Mouse (Mus musculus) kidney, adult 9 months (tissue): Measurements from ENCODE around the gene Olfr521.
"Not testable (repeated sequence)": the region's sequence is repeated elsewhere in the genome, so short reads cannot be mapped to it uniquely, and the experiment has no call there.

Experiments used
- DNase-seq: peaks from one replicate; pipeline ENCODE4 v3.0.0; 2022

Olfr521 gene

DNA sequence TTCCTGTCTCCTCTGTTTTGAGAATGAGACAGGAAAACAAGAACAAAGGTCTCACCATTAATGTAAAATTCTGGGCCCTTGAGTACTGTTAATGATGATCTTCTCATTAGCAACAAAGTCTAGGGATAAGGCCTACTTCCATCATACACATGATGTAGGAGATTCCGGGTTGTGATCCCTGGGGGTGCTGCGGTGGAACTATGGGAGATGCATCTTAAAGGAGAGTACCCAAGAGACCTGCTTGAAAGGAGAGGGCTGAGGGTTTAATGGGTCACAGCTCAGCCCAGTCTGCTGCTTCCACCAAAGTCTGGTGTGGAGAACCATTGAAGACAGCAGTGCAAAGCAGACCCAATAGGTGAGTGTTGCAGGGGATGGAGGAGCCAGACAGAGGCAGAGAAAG, at the start of gene Olfr521:
TSS of gene Olfr521 (plus strand) at position 301 of the 400 bp plus-strand sequence.
- DNase-seq = no peak

DNA sequence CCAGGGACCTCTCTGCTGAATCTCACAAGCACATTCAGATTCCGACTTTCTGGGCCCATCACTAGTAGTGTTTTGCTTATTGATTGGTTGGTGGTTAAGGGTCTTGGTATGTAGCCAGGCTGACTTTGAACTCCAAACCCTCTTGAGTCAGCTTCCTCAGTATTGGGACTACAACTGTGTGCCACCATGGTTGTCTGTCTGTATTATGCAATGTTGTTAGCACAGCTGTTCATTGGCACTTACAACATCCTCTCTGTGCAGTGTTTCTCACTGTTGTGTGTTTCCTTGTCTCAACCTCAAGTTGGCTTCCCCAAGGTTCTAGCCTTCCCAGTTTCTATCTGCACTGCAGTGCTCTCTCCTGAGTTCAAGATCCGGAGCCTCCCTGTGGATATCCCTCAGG, 46.8 kb upstream of the Olfr521 start:
- DNase-seq = no peak

DNA sequence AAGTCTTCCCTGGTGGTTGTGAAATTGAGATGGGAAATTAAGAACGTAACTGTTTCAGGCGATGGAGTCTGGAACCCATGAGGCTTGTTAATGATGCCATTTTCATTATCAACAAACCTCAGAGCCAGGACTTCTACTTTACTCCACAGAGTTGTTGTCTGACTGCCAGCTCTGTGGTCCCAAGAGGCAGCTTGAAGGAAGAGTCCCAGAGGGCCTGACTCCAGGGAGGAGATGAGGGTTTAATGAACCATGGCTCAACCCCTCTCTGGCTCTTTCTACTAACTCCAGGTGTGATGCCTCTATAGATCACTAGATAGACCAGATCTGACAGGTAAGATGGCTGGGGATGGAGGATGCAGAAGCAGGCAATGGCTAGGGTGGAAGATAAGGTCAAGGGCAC, 33.3 kb upstream of the Olfr521 start, which contains the start of gene Olfr520:
TSS of gene Olfr520 (plus strand) at position 301 of the 400 bp plus-strand sequence.
- no peak for DNase-seq

GRCm38 (mm10) chr7:99734612-99735011, 28.7 kb upstream of the Olfr521 start:
- DNase-seq = no peak

DNA sequence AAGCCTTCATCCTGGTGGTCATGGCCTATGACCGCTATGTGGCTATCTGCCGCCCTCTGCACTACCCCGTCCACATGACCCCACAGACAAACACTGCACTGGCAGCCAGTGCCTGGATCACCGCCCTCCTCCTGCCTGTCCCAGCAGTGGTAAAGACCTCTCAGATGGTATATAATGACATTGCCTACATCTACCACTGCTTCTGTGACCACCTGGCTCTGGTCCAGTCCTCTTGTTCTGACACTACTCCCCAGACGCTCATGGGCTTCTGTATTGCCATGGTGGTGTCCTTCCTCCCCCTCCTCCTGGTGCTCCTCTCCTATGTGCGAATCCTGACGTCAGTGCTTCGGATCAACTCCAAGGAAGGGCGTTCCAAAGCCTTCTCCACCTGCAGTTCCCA, 27.8 kb upstream of the Olfr521 start:
- DNase-seq = not testable (repeated sequence)

DNA sequence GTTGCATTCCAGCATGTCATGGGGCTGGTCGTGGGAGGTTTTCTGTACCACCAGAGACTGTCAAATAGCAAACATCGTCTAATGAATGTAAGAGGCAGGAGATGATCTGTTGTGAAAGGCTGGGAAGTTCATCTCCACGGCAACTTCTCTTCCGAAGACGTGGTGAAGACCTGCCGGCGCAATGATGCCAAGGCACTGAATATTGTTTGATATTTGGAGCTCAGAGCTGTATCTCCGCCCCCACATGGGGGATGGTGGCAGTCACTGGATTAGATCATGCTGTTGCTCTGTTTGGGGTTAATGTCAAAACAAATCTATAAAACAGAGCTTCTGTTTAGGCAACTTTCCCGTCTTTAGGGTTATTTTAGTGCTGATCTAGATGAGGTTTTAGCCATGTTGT, 24.0 kb upstream of the Olfr521 start:
- no peak for DNase-seq

GRCm38 (mm10) chr7:99781385-99781784, 18.1 kb downstream of the Olfr521 start:
- no peak for DNase-seq

DNA sequence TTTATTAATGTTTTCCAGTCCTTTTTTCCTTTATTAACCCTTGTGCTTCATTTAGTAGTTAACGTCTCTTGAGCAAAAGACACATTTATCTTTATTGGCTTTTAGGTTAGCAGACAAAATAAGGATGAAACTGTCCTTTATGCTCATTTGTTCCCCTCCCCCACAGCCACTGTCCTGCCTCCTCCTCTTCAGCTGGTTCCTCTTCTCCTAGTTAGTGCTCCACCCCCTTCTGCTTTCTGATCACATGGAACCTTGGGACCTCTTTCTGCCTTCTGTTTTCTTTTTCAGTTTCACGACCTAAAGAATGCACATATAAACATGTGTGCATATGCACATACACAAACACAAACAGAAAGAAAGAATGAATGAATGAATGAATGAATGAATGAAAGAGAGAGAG, 18.6 kb downstream of the Olfr521 start:
- no peak for DNase-seq

- DNase-seq = no peak
These were observed 20.1 kb downstream of the Olfr521 start for GRCm38 (mm10) chr7:99783421-99783820.

DNA sequence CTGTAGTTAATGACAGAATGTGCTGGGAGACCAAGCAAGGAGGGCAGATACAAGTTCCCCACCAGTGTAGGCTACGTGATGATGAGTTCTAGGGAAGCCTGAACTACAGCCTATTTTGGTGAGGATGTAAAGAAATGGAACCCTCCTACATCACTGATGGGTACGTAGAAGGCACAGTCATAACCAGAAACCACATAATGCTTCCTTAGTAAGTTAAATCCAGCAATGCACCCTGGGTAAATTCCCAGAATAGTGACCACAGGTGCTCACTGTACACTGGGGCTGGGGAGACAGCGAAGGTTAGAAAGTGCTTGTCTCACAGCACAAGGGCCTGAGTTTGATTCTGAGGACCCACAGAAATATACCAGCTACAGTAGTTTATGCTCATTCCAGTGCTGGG, 22.2 kb downstream of the Olfr521 start:
- DNase-seq = no peak

GRCm38 (mm10) chr7:99786774-99787173, 23.5 kb downstream of the Olfr521 start:
- DNase-seq = no peak

DNA sequence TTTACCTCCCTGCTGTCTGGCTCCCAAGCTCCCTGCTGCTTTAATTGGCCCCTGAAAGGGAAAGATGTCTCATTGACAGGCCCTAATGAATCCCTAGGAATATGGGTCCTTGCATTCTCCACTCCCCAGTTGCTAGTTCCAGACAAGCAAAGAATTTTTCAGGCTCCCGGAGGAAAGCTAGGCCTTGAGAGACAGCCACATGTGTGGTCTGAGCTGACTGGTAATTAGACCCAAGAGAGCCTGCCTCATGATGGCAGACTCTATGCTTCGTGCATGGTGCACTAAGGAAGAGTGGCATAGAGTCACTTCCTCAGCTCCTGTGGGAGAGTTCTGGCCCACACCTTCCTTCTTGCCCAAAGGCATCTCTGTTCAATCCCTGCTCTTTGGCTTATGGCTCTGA, 24.6 kb downstream of the Olfr521 start:
- DNase-seq = no peak

DNA sequence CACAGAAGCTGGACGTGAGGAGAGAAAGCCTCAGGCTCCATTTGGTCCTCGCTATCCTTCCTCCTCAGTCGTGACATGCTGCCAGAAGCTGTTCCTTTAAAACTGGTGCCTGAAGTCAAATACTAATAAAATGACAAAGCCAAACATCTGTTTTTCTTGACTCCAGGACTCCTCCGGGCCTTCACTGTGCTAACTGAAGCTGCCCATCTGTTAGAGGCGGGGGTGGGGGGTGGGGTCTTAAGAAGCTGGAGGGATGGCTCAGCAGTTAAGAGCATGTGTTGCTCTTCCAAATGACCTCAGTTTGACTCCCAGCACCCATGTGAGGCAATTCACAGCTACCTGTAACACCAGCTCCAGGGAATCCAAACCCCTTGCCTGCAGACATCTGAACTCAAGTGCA, 25.3 kb downstream of the Olfr521 start:
- DNase-seq = no peak

DNA sequence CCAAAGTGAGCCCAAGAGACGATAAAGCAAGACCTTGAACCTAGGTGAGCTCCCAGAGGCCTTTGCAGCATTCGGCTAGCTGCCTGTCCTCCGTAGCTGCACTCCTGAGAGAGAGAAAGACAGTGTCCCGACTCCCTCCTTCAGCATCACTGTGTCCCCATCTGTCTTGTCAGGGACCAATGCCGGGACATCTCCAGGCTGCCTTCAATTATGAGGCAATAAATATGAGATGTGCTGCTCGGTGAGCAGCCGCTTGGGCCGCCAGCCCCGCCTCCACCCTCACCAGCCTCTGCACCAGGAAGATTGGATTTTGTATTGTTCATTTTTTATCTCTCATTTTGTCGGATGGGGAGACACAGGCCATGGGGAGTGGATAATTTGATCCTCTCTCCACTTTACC, 27.5 kb downstream of the Olfr521 start:
- DNase-seq = no peak

DNA sequence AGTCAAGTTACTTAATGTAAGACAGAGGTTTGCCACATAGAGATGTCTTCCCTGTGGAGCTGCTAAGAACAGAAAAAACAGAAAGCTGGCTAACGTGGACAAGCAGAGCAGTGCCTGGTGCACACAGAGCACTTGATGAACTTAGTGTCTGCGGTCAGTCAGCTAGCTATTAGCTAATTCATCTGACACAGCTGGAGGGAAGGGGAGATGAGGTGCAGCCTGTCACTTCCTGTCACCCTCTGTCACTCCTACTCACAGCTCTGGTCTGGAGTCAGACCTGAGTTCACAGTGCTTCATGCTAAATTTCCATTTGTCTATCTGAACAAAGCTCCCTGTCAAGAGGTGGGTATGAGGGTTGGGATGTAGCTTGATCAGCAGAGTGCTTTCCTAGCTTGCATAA, 30.8 kb downstream of the Olfr521 start:
- DNase-seq = no peak

DNA sequence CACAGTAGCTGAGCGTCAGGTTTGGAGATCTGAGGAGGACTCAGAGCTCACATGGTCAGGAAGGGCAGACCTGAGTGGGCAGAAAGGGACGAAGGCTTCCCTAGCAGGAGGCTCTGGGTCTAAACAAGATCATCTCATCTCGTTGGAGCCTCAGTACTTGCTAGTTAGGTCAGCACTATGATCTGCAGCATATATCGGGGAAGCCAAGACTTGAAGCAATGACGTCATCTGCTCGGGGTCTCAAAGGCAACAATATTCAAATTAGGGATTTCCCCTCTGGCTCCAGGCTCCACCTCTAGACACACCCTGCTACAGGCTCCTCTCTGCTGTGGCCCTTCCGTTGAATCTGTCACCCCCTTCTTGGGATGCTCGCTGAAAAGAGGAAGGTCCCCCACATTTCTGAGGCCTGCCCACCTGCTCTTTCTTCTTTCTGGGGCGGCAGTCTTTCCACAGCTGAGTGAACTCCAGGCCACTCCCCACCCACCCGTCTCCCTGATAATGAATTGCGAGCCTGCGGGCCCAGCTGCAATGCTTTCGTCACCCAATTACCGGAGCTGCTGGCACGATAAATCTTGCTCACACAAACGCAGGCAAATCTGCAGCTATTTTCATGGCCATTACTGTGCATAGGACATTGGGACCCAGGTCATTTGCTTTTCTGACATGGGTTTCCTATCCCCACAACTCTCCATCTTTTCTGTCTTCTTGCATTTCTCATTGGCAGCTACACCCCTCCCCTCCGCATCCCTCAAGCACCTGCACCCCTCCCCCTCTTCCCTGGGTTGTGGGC, 32.1 kb downstream of the Olfr521 start:
- no peak for DNase-seq

DNA sequence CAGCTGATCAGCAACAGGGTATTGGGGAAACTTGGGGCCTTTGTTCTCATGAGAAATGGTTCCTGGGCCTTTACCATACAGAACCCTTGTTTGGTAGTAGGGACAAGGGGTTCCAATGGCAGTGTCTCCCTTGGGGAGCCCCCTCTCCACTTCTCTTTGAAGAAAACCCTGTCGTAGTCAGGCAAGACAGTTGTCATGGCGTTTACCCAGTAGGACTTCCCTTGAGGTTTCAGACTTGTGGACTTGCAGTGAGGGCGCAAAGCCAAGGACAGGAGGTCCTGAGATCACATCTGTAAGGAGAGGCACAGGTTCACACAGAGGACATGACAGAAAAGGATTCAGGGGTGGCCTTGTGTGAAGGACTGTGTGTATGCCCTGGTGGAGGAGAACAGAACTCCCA, 33.2 kb downstream of the Olfr521 start:
- no peak for DNase-seq

DNA sequence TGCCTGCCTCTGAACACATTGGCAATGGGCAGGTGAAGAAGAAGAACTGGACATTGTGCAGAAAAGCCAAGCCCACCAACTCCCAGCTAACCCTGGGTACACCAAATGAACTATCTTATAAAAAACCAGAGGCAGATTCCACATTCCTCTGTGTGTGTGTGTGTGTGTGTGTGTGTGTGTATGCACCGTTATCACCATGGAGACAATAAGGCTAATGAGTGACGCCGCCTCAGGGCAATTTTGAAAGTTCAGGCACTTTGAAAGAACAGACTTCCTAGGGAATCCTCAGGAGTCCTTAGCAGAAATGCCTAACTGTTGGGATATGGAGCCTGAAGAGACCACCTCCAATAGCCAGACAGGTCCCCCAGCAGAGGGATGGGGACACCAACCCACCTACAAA, 34.0 kb downstream of the Olfr521 start:
- no peak for DNase-seq

GRCm38 (mm10) chr7:99797911-99798647, 34.8 kb downstream of the Olfr521 start:
- DNase-seq = peak; percentile 73

DNA sequence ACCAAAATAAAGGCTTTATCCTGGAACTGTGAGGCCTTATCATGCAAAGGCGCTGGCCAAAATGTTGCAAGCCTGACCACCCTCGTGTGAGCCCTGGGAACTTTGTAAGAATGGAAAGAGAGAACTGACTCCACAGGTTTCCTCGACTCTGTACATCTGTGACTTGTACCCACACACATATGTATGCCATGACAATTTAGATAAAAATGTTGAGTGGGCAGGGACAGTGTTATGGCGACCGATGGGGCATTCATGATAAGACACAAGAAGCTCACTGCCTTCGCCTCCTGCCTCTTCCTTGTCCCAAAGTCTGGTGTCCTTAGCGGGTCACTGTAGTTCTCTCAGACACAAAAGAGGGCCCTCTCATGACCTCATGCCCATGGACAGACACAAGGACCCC, 35.8 kb downstream of the Olfr521 start:
- DNase-seq = no peak

DNA sequence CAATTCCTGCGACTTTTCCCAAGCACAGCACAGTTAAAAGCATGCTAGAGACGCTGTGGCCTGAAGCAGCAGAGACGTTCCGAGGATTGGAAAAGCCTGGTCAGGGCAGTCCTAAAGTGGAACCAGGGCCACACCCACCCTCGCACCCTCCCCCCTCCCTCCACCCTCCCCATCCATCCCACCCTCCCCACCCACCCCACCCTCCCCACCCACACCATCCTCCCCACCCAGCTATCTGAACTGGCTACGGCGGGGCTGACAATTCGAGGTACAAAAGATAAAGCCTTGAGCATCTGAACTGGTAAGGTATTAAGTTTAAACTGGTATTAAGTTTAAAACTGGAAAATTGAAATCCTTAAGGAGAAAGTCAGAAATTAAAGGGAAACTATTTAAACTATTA, 40.2 kb downstream of the Olfr521 start:
- no peak for DNase-seq

DNA sequence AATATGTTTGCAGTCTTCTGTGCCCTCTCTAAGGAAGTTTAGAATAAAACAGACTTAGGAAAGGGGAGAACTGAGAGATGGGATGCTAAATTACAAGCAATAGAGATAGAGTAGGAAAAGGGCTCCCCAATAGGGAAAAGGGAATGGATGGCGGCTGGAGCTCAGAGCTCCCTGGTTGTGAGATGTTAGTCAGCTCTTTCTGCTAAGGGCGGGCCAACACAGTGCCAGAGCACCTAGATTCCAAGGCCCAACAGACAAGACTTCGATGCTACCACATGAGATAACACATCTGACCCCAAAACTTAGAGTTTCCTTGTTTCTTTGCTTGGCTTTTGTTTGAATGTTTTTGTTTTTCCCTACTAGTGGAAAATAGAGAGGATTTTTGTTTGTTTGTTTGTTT, 40.7 kb downstream of the Olfr521 start:
- DNase-seq = not testable (repeated sequence)

GRCm38 (mm10) chr7:99805340-99805739, 42.0 kb downstream of the Olfr521 start:
- no peak for DNase-seq

- peak; percentile 21 for DNase-seq
These were observed 43.7 kb downstream of the Olfr521 start for GRCm38 (mm10) chr7:99807043-99807442.
